Mouse (Mus musculus) kidney, postnatal 10 days (tissue): ENCODE data around the gene Chchd3.
A peak's percentile ranks its signal among the peaks of the same experiment; 100 is the strongest.

Experiments
- DNase-seq: peaks from one replicate; pipeline ENCODE4 v3.0.0; 2021; ENCODE audit warnings: mixed read lengths

Chchd3 gene

GRCm38 (mm10) chr6:33002988-33003387 is 57.1 kb downstream of the Chchd3 start:
- no peak for DNase-seq

- DNase-seq, result no peak
Measured at GRCm38 (mm10) chr6:33001271-33001670, 58.8 kb downstream of the Chchd3 start.

GRCm38 (mm10) chr6:32996597-32996996 is 63.5 kb downstream of the Chchd3 start:
- DNase-seq, result no peak

- no peak for DNase-seq
Measured at GRCm38 (mm10) chr6:32993847-32994246, 66.2 kb downstream of the Chchd3 start.

GRCm38 (mm10) chr6:32990061-32990633 is 69.9 kb downstream of the Chchd3 start:
- peak; percentile 17 for DNase-seq

- no peak for DNase-seq
Measured at GRCm38 (mm10) chr6:32988561-32988960, 71.5 kb downstream of the Chchd3 start.

- no peak for DNase-seq
Measured at GRCm38 (mm10) chr6:32983876-32984275, 76.2 kb downstream of the Chchd3 start.

- no peak for DNase-seq
Measured at GRCm38 (mm10) chr6:32981253-32981652, 78.8 kb downstream of the Chchd3 start.

- DNase-seq, result peak; percentile 32
Measured at GRCm38 (mm10) chr6:32978811-32979210, 81.2 kb downstream of the Chchd3 start.

GRCm38 (mm10) chr6:32971926-32972325 is 88.1 kb downstream of the Chchd3 start:
- no peak for DNase-seq

- DNase-seq, result no peak
Measured at GRCm38 (mm10) chr6:32968971-32969370, 91.1 kb downstream of the Chchd3 start.

- no peak for DNase-seq
Measured at GRCm38 (mm10) chr6:32962048-32962447, 98.0 kb downstream of the Chchd3 start.

GRCm38 (mm10) chr6:32961477-32961876 is 98.6 kb downstream of the Chchd3 start:
- no peak for DNase-seq

GRCm38 (mm10) chr6:32959816-32960550 is 100.1 kb downstream of the Chchd3 start:
- DNase-seq, result peak; percentile 18

- DNase-seq, result no peak
Measured at GRCm38 (mm10) chr6:32955481-32955880, 104.6 kb downstream of the Chchd3 start.

- no peak for DNase-seq
Measured at GRCm38 (mm10) chr6:32950973-32951372, 109.1 kb downstream of the Chchd3 start.

GRCm38 (mm10) chr6:32949702-32950101 is 110.4 kb downstream of the Chchd3 start:
- DNase-seq, result no peak

- DNase-seq, result no peak
Measured at GRCm38 (mm10) chr6:32947225-32947624, 112.8 kb downstream of the Chchd3 start.

- DNase-seq, result no peak
Measured at GRCm38 (mm10) chr6:32944956-32945355, 115.1 kb downstream of the Chchd3 start.

- DNase-seq, result no peak
Measured at GRCm38 (mm10) chr6:32943651-32944050, 116.4 kb downstream of the Chchd3 start.

- DNase-seq, result no peak
Measured at GRCm38 (mm10) chr6:32940299-32940698, 119.8 kb downstream of the Chchd3 start.

- no peak for DNase-seq
Measured at GRCm38 (mm10) chr6:32937643-32938042, 122.4 kb downstream of the Chchd3 start.

GRCm38 (mm10) chr6:32936794-32937193 is 123.3 kb downstream of the Chchd3 start:
- DNase-seq, result no peak

- no peak for DNase-seq
Measured at GRCm38 (mm10) chr6:32936365-32936764, 123.7 kb downstream of the Chchd3 start.

GRCm38 (mm10) chr6:32935576-32935975 is 124.5 kb downstream of the Chchd3 start:
- no peak for DNase-seq
